Mouse (Mus musculus) cerebellum, postnatal 25 days (tissue): ENCODE results near the gene Tshr.
A peak's percentile ranks its signal among the peaks of the same experiment; 100 is the strongest.
"Not testable (repeated sequence)": the region's sequence is repeated elsewhere in the genome, so short reads cannot be mapped to it uniquely, and the experiment has no call there.

ENCODE experiments used
- DNase-seq, 2 experiments: peaks; one replicate each; pipeline ENCODE4 v3.0.0; 2021; ENCODE audit warnings: mixed read lengths in 2 of 2

Tshr gene

DNA sequence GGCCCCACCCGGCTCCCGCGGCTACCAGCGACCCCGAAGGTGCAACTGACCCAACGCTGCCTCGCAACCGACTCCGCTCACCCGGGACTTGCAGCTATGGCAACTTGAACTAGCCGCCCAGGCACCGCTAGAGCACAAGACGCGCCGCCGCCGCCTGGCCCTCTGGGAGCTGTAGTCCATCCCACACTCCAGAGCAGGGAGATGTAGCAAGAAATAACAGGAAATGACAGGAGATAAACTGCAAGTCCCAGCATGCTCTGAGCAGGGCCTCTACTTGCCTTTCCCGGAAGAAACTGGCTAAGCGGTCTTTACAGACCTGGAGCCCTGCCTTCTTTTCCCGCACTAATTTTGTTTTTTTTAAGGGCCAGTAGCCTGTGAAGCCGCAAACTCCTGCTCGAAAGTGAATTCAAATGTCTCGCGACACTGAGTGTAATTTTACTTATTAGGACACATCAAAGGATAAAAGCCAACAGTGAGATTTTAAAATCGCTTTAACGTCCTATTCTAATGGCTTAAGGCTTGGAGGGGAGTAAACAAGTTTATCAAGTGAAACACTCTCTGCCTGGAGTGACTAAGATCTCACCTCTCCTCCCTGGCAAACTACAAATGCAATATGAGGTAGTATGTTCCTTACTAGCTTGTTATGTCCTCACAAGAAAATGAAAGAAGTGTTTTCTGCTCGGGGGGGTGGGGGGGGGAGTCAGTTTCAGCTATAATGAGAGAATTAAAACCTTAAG lies at the start of gene Tshr, which contains the start of gene Cep128:
Gene Tshr (plus strand): TSS at position 283 of the 737 bp plus-strand sequence.
Gene Cep128 (minus strand): TSS at position 129 of the 737 bp plus-strand sequence.
- peak; percentile 91 to 94 for DNase-seq

DNA sequence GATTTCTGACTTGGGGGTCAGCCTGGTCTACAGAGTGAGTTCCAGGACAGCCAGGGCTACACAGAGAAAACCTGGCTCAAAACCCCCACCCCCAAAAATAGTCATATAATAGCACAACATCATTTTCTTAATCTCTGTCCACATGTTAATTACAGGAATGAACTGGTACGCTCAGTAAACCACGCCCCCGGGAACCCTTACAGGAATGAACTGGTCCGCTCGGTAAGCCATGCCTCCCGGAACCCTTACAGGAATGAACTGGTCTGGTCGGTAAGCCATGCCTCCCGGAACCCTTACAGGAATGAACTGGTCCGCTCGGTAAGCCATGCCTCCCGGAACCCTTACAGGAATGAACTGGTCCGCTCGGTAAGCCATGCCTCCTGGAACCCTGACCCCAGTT lies 45.7 kb upstream of the Tshr start:
- not testable (repeated sequence) for DNase-seq

DNA sequence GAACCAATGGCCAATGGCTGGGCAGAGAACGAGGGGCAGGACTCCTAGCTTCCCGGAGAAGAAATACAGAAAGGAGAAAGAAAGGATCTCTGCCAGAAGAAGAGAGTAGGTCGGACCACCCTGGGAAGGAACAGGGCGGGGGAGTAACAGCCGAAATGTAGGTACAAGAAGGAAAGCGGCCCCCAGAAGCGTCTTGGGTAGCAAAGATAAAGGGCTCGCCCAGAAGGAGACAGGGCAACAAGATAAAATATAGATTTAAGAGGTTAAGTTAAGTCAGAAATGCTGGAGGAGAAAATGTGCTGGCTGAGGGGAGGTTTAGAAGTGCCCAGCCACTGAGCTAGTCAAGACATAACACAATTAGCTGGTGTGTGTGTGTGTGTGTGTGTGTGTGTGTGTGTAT lies 30.6 kb upstream of the Tshr start:
- no peak for DNase-seq

DNA sequence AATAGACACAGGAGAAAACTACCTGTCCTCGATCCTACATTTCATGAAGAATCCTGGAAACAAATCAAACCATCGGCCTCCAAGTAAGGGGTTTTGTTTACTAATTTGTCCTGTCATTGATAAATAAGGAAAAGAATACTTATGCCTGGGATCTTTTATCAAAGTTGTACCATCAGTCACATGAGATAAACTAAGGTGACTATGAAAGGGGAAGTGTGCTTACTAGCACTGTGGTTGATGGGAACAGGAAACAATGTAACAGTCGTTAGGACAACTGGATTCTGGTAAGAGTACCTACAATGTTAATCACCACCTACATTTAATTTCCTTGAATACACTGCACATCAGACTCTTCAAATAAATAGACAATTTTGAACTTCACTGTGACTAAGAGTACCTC lies 15.2 kb upstream of the Tshr start:
- no peak for DNase-seq

DNA sequence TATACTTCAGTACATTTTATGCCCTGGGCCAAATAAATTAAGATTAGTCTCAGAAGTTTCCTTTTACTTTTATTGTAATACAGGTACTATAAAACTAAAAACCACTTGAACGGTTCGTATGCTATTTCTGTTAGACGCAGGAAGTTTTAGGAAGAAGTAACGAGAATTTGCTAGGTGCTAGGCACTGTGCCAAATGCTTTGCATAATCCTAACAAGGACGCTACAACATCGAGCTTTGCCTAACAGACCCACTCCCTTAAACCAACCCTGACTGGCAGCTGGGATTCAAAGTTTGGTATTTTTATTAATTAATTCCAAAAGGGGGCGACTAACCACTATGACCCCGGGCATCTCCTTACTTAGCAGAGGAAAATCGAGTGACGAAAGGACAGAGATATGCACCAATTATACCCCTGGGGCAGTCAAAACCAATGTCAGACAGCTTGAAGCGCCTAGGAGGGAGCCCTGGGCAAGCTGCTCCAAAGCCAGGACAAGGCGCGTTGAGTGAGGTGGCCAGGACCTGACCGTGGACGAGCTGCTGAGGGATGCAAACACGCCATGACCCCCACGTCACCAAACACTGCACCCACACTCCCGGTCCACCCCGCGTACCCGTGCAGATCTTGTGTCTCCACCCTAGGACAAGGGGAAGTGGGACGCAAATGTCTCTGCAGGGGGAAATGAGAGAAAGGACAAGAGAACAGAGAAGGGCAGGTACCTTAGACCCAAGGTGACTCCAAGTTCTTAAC lies 673 bp upstream of the Tshr start:
- DNase-seq: peak in 1 of 2 experiments; percentile 31

DNA sequence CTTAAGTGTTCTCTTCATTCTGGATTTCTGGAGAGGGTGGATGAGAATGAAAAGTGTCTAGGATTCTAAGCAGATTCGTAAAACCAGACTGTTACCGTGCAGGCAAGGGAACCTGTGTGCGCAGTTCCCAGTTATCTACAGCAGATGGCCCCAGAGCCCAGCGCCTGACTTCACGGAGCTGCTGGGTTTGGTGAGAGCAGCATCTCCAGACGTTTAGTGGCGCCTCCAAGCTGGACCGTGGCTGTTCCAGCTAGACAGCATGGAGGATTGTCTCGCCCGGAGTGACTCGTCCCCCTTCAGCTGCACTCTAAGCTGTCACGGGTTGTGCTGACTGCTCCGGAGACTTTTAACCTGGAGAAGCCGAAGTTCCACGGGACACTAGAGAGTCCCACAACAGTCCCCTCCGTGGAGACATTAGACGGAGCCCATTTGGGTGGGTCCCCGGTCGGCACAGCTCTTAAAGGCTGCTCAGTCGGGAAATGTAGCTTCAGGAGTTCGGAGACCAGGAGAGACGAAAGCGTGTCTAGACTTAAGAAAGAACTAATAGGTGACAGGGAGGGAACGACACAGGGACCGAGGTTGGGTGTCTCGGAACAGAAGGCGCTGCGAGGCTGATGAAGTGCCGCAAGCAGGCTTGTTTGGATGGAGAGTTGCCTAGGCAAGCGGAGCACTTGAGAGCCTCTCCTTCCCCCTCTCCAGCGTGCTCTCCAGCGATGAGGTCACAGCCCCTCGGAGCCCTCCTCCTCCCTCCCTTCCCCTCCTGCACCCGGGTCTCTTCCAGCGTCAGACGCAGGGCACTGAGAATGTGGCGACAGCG lies 16.1 kb downstream of the Tshr start:
- DNase-seq: peak; percentile 73 to 84

DNA sequence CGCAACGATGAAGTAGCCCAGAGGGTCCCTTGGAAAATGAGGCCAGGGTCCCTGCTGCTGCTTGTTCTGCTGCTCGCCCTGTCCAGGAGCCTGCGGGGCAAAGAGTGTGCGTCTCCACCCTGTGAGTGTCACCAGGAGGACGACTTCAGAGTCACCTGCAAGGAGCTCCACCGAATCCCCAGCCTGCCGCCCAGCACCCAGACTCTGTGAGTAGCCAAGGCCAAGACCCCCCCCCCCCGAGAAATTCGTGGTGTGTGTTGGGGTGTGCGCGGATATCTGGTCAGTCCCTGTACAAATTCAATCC lies 16.6 kb downstream of the Tshr start:
- no peak for DNase-seq

DNA sequence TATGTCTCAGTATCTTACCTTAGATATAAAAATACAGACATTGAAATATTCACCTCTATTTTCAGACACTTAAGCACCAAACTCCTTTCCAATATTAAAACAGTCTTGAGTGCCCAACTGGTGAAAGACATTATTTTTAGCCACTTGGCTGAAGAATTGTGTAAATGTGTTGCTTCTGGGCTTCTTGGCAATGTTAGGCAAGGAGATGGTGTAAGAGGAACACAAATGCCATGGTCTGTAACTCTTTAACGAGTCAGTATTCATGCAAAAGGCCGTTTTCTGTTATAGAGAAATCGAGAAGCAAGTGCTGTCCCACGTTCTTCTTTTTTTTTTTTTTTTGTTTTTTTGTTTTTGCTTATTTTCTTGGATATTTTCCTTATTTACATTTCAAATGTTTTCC lies 25.9 kb downstream of the Tshr start:
- no peak for DNase-seq

DNA sequence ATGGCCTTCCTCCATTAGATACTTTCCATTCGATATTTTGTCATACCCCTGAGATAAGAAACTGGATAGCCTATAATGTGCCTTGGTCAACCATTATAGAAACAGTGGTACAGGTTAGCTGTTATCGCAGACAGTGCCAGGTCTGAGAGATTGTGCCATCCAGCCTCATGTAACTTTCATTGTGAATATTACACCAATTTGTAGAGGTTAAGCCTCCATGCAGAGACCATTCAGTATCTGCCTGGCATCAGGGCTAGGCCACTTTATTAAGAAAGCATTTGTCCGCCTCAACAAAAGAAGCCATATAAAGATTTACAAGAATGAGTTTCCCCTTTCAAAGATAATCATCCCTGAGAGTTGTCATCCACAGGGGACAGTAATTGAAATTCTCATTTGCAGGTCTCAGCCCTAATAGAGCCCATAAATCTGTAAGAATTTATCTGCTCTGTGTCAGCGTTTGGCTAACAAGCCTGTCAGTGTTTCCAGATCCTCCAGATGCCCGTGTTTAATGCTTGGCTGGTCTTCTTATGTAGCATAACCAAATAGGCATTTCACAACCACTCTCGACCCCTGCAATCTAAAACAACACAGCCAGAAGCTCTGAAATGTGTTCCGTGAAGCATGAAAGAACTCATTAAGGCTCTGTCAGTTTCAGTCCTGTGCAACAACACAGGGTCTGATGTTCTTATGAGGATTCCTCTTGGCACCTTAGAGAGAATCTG lies 28.3 kb downstream of the Tshr start:
- no peak for DNase-seq

DNA sequence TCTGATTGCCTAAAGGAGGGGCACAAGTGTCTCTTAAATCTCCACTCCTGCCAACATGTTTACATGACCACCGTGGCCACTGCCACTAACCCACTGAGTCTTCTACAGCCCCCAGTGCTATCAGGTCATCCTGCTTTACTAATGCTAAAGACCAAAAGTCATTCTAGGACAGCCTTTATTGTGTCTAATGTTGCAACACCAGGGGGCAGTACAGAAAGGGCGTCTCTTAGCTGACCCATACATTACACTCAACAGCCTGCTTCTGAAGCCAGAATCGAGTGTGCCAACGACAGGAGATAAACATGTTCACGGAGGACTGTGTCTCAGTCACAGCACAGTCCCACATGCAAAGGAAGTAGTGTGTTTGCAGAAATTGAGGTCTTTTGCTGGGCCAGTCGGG lies 30.7 kb downstream of the Tshr start:
- no peak for DNase-seq

DNA sequence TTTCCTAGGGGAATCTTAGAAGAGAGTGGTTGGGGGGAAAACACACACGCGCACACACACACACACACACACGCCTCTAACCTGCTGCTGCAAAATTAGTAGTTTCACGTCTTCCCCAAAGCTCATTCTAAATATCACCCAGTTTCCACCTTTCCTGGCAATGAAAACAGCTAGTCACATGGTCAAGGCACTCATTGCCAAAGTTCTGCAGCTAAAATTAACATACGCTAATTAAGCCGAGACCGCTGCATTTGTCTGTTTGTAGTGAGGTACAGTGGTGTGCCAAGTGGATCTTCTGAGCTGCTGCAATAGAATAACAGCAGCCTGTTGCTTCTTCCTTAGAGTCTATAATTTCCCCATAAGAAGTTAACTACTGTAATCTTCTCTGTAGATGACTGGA lies 32.5 kb downstream of the Tshr start:
- DNase-seq: no peak

DNA sequence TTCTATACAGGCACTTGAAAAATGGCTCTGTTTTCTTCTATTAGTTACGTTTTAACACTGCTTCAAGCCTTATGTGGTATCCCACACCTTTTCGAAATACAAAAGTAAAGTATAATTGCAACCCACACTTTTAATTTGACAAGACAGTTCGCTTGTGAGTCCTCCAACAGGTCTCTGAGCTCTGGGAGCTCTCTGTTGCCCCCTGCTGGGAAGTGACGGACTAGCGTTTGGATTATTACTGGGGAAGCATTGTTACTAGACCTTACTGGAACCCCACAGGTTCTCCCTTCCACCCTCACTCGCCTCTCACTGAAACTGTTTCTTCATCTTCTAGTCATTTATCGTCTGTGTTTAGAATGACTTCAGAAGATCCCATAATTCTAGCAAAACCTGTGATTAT lies 34.4 kb downstream of the Tshr start:
- peak; percentile 50 to 74 for DNase-seq

DNA sequence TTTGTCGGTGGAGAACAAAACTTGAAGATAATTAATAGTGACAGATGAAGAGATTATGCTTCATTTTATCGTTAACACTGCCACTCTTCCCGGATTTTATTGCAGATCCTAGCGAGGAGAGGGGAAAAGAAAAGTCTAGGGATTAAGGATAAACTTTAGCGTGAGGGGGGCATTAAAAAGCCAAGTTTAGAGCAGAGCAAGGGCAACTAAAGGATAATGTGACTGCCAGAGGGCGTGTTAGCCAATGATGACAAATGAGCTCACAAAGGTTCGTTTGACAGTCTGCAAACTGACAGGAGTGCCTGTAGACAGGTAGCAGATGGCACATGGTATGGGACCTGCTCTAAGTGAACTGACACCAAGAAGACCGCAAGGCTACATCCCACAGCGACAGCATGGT lies 36.9 kb downstream of the Tshr start:
- DNase-seq: no peak

DNA sequence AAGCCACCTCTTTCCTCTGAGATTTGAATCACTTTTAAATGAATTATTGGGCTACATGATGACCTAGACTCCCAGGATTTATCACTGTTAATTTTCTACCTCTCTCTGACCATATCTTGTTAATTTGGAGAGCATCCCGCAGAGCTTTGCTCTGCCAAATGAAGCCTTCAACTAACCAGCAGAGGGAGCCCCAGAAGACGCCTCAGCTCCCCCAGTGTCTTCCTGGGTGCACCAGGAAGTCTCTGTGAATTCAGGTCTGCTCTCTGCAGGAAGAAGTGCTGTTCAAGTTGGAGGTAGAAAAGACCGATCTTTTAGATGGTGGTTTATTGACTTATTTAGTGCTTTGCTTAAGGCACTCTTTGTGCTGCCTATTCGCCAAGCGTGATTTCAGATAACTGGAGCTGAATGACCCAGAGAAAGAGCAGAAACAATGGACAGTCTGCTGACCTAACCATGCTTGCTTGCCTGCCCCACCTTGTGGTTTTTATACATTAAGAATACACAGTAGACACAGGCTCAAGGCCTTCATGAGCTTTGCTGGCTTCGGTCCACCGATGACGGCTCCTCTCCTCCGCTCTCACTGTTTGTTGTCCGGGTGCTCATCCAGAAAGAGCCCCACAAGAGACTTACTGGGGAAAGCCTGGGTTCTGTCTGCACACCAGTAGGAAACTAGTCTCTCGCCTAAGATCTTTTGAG lies 38.9 kb downstream of the Tshr start:
- peak in 1 of 2 experiments; percentile 33 for DNase-seq

DNA sequence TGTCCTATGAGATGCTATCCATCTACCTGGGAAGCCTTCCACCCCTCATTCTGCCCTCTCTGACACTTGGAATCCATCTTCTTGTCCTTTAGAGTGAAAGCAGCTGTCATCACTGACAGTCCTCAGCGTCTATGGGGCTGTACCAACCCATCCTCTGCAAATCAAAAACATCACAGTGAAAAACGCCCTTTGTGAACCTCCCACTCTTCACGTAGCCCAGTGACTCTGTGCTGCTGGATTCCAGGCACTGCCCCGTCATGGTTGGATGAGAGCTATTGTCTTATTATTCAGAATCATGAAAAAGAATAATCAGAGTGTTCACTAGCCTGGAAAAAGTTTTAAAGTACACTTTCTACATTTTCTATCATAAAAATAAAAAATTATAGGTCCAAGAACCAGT lies 42.1 kb downstream of the Tshr start:
- DNase-seq: no peak

DNA sequence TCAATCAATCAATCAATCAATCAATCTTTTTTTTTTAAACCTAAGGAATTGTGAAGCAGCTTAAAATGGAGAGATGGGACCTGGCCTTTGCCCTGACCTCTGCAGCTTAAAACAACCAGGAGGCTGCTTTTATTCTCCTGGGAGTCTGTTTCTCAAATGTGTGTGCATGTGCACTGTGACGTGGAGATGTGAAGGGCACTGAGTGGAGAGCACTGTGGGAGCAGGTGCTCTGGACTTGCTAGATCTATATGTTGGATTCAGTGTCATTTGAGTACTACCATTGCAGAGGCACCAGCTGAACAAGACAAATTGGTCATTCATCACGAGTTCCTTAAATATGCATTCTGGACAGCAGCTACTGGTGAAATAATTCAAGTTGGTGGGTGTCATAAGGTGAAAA lies 42.8 kb downstream of the Tshr start:
- no peak for DNase-seq

DNA sequence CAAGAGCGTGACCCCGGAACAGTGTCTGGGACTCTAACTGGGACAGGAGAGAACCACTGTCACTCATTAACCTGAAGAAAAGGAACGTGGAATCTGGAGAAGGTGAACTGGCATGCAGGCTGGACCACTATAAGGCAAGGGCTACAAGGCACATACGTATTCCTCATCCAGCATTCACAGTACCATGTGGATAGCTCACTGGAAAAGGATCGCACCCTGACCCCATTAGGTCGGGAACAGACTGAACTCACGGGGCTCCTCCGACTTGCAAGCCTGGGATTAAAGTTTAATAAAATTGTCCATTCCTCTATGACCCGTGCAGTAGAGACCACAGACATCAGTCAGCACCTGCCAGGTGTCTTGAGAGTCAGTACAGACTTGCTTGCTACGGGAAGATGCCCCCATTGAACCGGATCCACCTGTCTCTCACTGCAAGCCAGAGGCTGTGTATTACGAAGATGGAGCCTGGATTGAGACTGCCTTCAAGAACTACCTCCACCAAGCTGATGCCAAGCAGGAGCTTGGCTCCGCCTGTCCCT lies 97.9 kb downstream of the Tshr start:
- no peak for DNase-seq

DNA sequence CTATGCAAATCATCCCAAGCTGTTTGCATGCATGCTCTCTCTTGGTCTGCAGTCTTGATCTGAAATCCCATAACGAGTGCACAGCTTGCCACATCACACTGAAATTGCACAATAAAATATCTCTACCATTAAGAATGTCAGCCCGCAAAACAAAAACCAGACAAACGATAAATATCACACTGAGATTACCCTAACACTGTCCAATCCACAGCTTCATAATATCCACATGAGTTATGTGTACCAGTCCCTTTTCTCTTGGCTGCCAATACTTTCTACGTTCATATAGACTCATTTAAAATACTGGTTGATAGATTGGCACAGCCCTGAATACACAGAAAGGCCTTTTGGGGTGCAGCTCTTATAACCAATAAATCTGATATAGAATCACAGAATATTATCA lies 102.0 kb downstream of the Tshr start:
- DNase-seq: no peak

DNA sequence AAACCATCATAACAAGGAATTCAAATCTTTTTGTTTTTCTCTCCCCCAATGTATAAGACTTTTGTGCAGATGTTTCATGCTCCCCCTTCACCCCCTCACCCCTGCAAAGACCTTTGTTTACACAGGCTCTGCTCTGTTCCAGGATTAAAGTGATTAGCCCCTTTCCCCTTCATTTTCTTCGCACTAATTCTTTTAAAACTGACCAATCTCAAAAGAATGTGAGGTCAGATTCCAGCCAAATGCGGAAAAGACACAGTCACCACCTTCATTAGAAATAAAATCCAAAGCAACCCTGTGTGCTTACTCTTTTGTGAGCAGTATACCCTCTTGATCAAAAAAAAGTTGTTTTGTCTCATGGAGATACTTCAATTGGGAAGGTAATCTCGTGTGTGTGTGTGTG lies 104.0 kb downstream of the Tshr start:
- DNase-seq: no peak

DNA sequence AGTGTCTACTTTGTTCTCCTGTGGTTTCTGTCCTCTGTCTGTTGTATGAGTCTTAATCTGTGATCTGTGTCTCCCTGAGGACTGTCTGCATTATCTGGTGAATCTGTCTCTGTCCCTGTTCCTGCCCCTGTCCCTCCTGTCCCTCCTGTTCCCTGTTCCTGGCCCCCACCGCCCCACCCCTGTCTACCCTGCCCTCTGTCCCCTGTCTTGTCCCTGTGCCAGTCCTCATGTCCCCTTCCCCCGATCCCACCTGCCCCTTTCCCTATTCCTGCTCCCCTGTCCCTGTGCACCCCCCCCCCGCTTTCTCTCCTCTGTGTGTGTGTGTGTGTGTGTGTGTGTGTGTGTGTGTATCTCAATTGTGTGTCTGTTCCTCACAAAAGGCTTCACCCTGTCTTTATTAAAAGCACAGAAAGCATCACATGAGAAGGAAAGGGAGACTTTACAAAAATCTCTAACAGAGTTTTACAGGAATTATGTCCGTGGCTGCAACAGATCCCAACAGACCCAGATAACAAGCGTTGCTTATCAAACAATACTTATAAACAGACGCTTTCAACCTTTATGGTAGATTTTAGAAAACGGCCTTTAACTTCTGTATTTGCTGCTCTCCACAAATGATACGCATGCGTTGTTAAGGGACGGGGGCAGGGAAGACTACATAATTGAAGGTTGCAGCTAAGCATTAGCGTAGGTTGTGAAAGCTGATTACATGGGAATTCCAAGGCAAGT lies 111.3 kb downstream of the Tshr start:
- no peak for DNase-seq

DNA sequence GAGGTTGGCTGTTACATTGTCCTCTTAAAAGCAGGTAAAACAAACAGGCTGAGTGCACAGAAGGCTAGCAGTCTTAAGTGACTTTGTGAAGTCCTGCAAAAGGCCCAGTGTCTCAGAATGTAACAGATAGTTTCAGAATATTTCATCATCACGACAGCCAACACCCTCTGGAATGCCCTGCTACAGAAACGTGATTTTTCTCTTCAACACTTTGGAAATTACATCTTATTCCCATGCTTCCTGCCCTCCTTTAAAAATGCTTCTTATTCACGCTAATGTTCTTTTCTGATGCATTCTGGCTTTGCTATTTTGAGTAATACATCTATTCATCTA lies 111.8 kb downstream of the Tshr start:
- no peak for DNase-seq

DNA sequence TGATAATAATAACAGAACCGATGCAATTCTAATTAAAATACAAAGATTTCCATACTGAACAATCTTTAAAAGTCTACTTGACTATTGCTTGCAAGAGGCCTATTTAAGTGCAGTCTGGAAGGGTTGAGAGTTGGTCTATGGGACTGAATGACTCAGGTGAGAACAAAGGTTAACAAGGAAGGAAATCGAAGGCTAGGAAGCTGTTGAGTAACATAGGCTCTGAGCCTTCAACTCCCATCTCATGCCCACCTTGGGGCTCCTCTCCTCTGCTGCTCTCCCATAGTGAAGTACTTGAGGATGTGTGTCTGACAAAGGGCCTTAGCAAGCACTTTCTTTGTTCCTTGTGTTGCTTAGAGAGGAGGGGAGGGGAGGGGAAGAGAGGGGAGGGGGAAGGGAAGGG lies 116.1 kb downstream of the Tshr start:
- DNase-seq: no peak
